Mouse (Mus musculus): ENCODE measurements around the gene Ifi211. TPM values are rescaled to one million over a fixed set of nuclear protein-coding genes. Genes with fewer than 3 reads are reported as not detected.
"Not testable (repeated sequence)": the region's sequence is repeated elsewhere in the genome, so short reads cannot be mapped to it uniquely, and the experiment has no call there.

The Ifi211 gene
- 0.40 and 0.52 TPM in 2 replicates for polyA plus RNA-seq (2015; fragmentation: Nextera tagmentation; extraction: Ambion mirVana)

DNA sequence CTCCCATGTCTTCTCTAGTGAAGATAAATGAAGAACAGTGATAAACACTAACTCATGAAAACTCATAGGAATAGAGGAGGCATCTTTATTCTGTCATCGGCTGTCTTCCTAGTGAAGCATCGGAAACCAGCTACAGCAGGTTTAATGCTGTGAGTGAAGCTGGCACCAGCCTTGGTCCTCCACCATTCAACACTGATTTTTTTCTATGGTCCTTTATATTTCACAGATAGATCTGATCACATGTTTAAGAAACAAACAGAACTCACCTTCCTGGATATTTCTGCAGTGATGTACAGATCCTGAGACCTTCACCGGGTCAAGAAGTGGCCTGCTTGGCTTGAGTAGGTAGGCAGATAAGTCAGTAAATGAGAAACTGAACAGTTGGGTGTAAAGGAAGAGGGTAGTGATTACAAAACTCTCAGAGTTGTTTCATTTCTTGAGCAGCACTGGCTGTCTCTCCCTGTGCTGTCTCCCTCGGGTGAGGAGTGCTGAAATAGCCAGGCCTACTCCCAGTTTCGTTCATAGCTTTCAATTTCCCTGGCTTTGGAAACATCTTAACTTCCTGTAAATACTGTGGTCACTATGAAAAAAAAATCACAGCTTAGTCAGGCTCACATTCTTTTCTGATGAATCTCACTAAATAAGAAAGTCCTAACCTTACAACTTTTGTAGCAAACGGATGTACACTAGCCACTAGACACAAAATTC, at the start of gene Ifi211:
Ifi211 (minus strand) TSS at position 499 of the 708 bp plus-strand sequence.
- 95% methylated on average over 6 of the region's 6 CpGs for WGBS
- not testable (repeated sequence) for H3K9me3 ChIP-seq; H3K27me3 ChIP-seq; H3K4me2 ChIP-seq; H3K27ac ChIP-seq; ATAC-seq (ENCODE audit: low FRiP score); H3K36me3 ChIP-seq; H3K4me3 ChIP-seq; H3K9ac ChIP-seq; H3K4me1 ChIP-seq (replicated peaks)

- not testable (repeated sequence) for H3K4me3 ChIP-seq; H3K4me2 ChIP-seq; H3K9me3 ChIP-seq; H3K27me3 ChIP-seq; H3K36me3 ChIP-seq; H3K9ac ChIP-seq; H3K27ac ChIP-seq; ATAC-seq (ENCODE audit: low FRiP score); H3K4me1 ChIP-seq (replicated peaks)
- WGBS: 88% methylated on average over 1 of the region's 1 CpGs
Observed at GRCm38 (mm10) chr1:173961491-173961890, 48.6 kb upstream of the Ifi211 start.

GRCm38 (mm10) chr1:173959998-173960397, 47.2 kb upstream of the Ifi211 start:
- not testable (repeated sequence) for H3K9me3 ChIP-seq; H3K9ac ChIP-seq; H3K36me3 ChIP-seq; H3K4me2 ChIP-seq; H3K4me1 ChIP-seq (replicated peaks); H3K27me3 ChIP-seq; H3K4me3 ChIP-seq; ATAC-seq (ENCODE audit: low FRiP score); H3K27ac ChIP-seq
- WGBS: 51% methylated on average over 3 of the region's 3 CpGs

GRCm38 (mm10) chr1:173955839-173956527, 43.1 kb upstream of the Ifi211 start:
- H3K36me3 ChIP-seq; H3K9ac ChIP-seq; H3K4me1 ChIP-seq (replicated peaks); H3K4me2 ChIP-seq; H3K9me3 ChIP-seq; H3K27me3 ChIP-seq; ATAC-seq (ENCODE audit: low FRiP score); H3K4me3 ChIP-seq; H3K27ac ChIP-seq: not testable (repeated sequence)
- WGBS: 79% methylated on average over 3 of the region's 3 CpGs

- Histone ChIP-seq H3K27me3 (no peaks in the 10 kb centered on the region), H3K9me3 (no peaks in the 10 kb centered on the region), H3K4me3 (no peak overlapping the region), H3K9ac (no peak overlapping the region), H3K4me2 (no peak overlapping the region), H3K27ac (no peak overlapping the region), H3K36me3 (no peaks in the 10 kb centered on the region), H3K4me1 (replicated peaks) (no peaks in the 10 kb centered on the region)
- no peak for ATAC-seq (ENCODE audit: low FRiP score)
- 89% methylated on average over 2 of the region's 2 CpGs for WGBS
Observed at GRCm38 (mm10) chr1:173955071-173955796, 42.4 kb upstream of the Ifi211 start.

GRCm38 (mm10) chr1:173953563-173953962, 40.7 kb upstream of the Ifi211 start:
- no peak overlapping the region for H3K4me3 ChIP-seq
- 95% methylated on average over 1 of the region's 1 CpGs for WGBS
- H3K27ac ChIP-seq: no peak overlapping the region
- no peak overlapping the region for H3K9ac ChIP-seq
- no peaks in the 10 kb centered on the region for H3K36me3 ChIP-seq
- H3K9me3 ChIP-seq: no peaks in the 10 kb centered on the region
- no peak for ATAC-seq (ENCODE audit: low FRiP score)
- no peaks in the 10 kb centered on the region for H3K27me3 ChIP-seq
- no peaks in the 10 kb centered on the region for H3K4me1 ChIP-seq (replicated peaks)
- no peak overlapping the region for H3K4me2 ChIP-seq

DNA sequence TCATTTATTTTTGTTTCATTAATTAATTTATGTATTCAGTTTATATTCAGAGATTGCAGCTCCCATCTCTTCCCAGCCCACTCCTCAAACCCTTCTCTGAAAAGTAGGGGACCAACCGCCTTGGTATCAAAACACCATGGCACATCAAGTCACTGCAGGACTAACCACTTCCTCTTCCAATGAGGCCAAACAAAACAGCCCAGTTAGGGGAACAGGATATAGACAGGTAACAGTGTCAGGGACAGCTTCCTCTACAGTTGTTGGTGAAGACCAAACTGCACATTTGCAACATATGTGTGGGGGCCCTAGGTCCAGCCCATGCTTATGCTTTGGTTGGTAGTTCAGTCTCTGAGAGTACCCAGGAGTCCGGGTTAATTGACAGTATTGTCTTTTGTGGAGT, 36.2 kb upstream of the Ifi211 start:
- not testable (repeated sequence) for H3K27ac ChIP-seq; H3K36me3 ChIP-seq; H3K9ac ChIP-seq; H3K27me3 ChIP-seq; ATAC-seq (ENCODE audit: low FRiP score); H3K9me3 ChIP-seq; H3K4me2 ChIP-seq; H3K4me1 ChIP-seq (replicated peaks); H3K4me3 ChIP-seq
- WGBS: 95% methylated on average over 2 of the region's 2 CpGs

- H3K36me3 ChIP-seq; H3K4me2 ChIP-seq; ATAC-seq (ENCODE audit: low FRiP score); H3K4me1 ChIP-seq (replicated peaks); H3K4me3 ChIP-seq; H3K9ac ChIP-seq; H3K27ac ChIP-seq; H3K27me3 ChIP-seq; H3K9me3 ChIP-seq: not testable (repeated sequence)
Observed at GRCm38 (mm10) chr1:173942780-173943066, 29.9 kb upstream of the Ifi211 start.

DNA sequence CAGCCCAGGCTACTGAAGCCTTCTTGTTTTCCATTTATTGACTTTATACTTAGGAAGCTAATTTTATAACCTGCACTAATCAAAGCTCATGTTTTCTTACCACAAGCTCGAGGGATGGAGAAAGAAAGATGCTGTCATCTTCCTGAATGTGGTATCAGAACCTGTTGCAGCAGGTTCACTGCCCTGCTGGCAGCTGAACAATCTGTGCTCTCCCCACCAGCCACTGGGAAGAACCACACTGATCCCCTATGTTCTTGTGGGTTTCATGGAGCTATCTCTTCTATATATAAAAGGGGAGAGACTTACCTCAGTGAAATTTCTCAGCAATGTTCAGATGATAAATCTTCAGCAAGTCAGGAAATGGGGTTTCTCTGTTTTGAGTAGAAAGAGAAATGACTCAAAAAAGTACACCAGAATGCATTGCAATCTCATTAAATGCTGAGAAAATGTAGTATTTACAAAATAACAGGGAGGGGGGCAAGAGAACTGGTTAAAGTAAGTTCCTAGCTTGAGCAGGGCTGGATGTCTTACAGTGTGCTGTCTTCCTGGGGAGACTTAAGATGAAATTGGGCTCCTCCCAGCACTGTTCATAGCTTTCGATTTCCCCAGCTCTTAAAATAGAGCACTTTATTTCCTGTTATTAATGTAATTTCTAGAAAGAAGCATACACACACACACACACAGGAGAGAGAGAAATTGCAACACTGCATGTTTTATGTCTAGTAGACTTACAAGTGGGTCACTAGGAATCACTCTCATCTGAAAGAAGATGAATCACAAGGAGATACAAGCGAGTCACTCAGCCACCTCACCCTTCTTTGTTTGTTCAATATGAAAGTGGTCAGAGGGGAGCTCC, 29.3 kb upstream of the Ifi211 start, which contains the start of the genes Mndal and Ifi203:
Mndal (minus strand) TSS at position 568 of the 856 bp plus-strand sequence.
Ifi203 (minus strand) TSS at position 749 of the 856 bp plus-strand sequence.
- H3K9ac ChIP-seq; H3K4me1 ChIP-seq (replicated peaks); H3K9me3 ChIP-seq; H3K36me3 ChIP-seq; H3K4me2 ChIP-seq; H3K27me3 ChIP-seq; H3K4me3 ChIP-seq; H3K27ac ChIP-seq; ATAC-seq (ENCODE audit: low FRiP score): not testable (repeated sequence)
- WGBS: 73% methylated on average over 3 of the region's 3 CpGs

- ATAC-seq (ENCODE audit: low FRiP score): not testable (repeated sequence)
Observed at GRCm38 (mm10) chr1:173941522-173941921, 28.7 kb upstream of the Ifi211 start.

DNA sequence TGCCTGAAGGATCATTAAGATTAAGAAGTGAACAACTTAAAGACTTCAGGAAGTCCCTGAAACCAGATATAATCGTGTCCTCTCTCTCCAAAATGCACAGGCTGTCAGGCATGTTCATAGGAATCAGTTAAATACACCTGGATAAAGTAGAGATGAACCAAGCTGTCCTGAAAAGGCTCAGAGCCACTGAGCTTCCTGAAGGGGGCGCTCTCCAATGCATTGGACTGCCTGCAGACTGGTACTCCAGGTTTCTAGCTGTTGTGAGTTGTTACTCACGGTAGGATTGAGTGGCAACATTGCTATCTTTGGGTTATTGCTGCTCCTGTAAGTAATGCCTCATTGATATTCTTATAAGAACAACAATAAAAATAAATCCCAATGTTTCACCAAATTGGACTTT, 6.4 kb upstream of the Ifi211 start:
- not testable (repeated sequence) for H3K36me3 ChIP-seq

More at GRCm38 (mm10) chr1:173941522-173941921, 28.7 kb upstream of the Ifi211 start:
- H3K9ac ChIP-seq; H3K36me3 ChIP-seq; H3K27me3 ChIP-seq; H3K4me1 ChIP-seq (replicated peaks); H3K27ac ChIP-seq; H3K4me3 ChIP-seq; H3K4me2 ChIP-seq; H3K9me3 ChIP-seq: not testable (repeated sequence)
- WGBS: 95% methylated on average over 2 of the region's 2 CpGs

DNA sequence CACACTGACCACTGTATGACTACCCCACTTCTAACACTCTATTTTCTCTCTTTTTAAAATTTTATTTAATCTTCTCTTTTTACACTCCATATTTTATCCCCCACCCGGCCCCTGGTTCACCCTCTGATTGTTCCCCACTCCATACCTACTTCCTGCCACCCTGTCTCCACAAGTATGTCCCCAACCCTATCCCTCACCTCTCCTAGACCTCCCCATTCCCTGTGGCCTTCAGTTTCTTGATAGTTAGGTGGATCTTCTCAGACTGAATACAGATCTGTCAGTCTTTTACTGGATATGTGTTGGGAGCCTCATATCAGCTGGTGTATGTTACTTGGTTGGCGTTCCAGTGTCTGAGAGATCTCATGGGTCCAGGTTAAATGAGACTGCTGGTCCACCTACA, 1.7 kb upstream of the Ifi211 start:
- Histone ChIP-seq H3K4me3 (no peak overlapping the region), H3K27me3 (no peaks in the 10 kb centered on the region), H3K9me3 (no peaks in the 10 kb centered on the region), H3K4me2 (no peak overlapping the region), H3K9ac (no peak overlapping the region), H3K4me1 (replicated peaks) (no peaks in the 10 kb centered on the region), H3K36me3 (no peaks in the 10 kb centered on the region), H3K27ac (no peak overlapping the region)
- no peak for ATAC-seq (ENCODE audit: low FRiP score)
- 81% methylated on average over 2 of the region's 2 CpGs for WGBS

More for the DNA sequence above, 6.4 kb upstream of the Ifi211 start:
- not testable (repeated sequence) for H3K9ac ChIP-seq; H3K4me3 ChIP-seq; H3K4me2 ChIP-seq; H3K27ac ChIP-seq; H3K27me3 ChIP-seq; ATAC-seq (ENCODE audit: low FRiP score); H3K9me3 ChIP-seq; H3K4me1 ChIP-seq (replicated peaks)
- WGBS: 67% methylated on average over 3 of the region's 3 CpGs
